Mouse (Mus musculus): ENCODE measurements around the gene Pycr1. TPM values are rescaled to one million over a fixed set of nuclear protein-coding genes. Genes with fewer than 3 reads are reported as not detected.
A peak's percentile ranks its signal among the peaks of the same experiment; 100 is the strongest.

Gene Pycr1
- total and polyA plus RNA-seq, 2 experiments from 2014 or later: 2.1 to 6.3 TPM

DNA sequence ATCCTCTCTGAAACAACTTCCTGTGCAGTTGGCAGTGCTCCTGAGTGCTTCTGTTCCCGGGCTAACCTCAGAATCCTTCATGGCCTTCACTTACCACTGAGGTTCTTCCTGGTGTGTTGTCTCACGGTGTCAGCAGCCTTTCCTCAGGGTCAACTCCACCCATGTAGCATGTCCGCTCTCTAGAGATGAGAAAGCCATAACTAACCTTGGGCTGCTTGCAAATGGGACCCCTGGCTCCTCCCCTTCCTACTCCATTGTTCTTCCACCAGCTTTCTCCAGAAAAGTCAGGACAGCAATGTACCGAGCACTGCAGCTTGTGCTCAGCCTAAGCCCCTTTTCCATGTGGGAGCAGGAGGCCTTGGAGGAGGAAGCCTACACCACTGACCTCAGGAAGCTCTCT is 36.8 kb downstream of the Pycr1 start:
- H3K9ac ChIP-seq (replicated peaks; ENCODE audit: low read depth, low read length): no peak overlapping the region
- DNase-seq (ENCODE audit: low spot score): no peak
- whole genome bisulfite sequencing: 64% methylated on average over 4 of the region's 4 CpGs
- peak overlapping the region; percentile 52 for H3K27ac ChIP-seq (ENCODE audit: low read depth)
- ATAC-seq (ENCODE audit: insufficient read depth, low read depth): no peak
- peaks cover 21% of the 10 kb centered on the region; the same call in 1 of the 2 replicates for H3K4me1 ChIP-seq (ENCODE audit: control insufficient read depth, insufficient read depth)
- H3K4me2 ChIP-seq (ENCODE audit: low read depth, low read length): no peak overlapping the region
- H3K27me3 ChIP-seq (ENCODE audit: control insufficient read depth, insufficient read depth, low read length): no peaks in the 10 kb centered on the region
- no peaks in the 10 kb centered on the region for H3K9me3 ChIP-seq (replicated peaks; ENCODE audit: control insufficient read depth, low read length)
- H3K36me3 ChIP-seq (replicated peaks; ENCODE audit: control insufficient read depth, insufficient read depth, low read length): peaks cover 56% of the 10 kb centered on the region
- TF ChIP-seq CTCF (IDR thresholded peaks at IDR 0.05; ENCODE audit: low read depth) (no peak), EP300 (IDR thresholded peaks at IDR 0.05; ENCODE audit: low read depth) (no peak)
- no peak overlapping the region for H3K4me3 ChIP-seq (ENCODE audit: low read depth, low read length)

DNA sequence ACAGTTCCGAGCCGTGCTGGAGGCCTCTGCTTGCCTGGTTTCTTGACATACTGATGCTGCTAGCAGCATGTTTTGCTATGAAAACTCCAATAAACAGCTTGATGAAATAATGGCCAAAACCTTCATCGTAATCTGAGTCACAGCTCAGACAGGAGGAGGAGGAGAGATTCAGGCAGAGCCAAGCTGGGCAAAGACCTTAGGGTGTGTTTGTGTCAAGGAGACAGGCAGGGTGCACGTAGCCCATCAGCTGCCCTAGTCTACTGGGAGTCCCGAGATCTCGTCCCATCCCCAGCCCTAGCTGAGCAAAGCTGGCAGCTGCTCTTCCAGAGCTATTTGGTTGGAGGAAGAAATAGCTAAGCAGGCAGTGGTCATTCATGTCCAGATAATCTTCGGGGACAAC is 37.9 kb downstream of the Pycr1 start:
- no peak overlapping the region for H3K4me3 ChIP-seq (ENCODE audit: low read depth, low read length)
- no peaks in the 10 kb centered on the region for H3K27me3 ChIP-seq (ENCODE audit: control insufficient read depth, insufficient read depth, low read length)
- 82% methylated on average over 7 of the region's 7 CpGs for WGBS
- H3K4me1 ChIP-seq (ENCODE audit: control insufficient read depth, insufficient read depth): peaks cover 21% of the 10 kb centered on the region; the same call in 1 of the 2 replicates
- no peak for ATAC-seq (ENCODE audit: insufficient read depth, low read depth)
- TF ChIP-seq EP300 (IDR thresholded peaks at IDR 0.05; ENCODE audit: low read depth) (no peak), CTCF (IDR thresholded peaks at IDR 0.05; ENCODE audit: low read depth) (no peak)
- no peak overlapping the region for H3K9ac ChIP-seq (replicated peaks; ENCODE audit: low read depth, low read length)
- no peak overlapping the region for H3K27ac ChIP-seq (ENCODE audit: low read depth)
- H3K9me3 ChIP-seq (replicated peaks; ENCODE audit: control insufficient read depth, low read length): no peaks in the 10 kb centered on the region
- DNase-seq (ENCODE audit: low spot score): no peak
- no peak overlapping the region for H3K4me2 ChIP-seq (ENCODE audit: low read depth, low read length)
- peaks cover 52% of the 10 kb centered on the region for H3K36me3 ChIP-seq (replicated peaks; ENCODE audit: control insufficient read depth, insufficient read depth, low read length)

DNA sequence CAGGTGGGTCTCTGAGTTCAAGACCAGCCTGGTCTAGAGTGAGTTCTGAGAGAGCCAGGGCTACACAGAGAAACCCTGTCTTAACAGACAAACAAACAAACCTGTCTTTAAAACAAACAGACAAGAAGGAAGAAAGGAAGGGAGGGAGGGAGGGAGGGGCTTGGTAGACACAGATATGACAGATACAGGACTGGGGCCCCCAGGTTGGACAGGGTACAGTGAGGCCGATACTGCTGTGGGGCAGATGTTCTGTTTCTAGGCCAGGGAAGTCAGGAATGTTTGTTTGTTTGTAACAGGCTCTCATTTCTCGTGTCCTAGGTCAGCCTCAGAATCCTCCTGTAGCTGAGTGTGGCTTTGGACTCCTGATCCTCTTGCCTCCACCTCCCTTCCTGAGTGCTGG is 40.0 kb downstream of the Pycr1 start:
- TF ChIP-seq CTCF (IDR thresholded peaks at IDR 0.05; ENCODE audit: low read depth) (no peak), EP300 (IDR thresholded peaks at IDR 0.05; ENCODE audit: low read depth) (no peak)
- H3K4me2 ChIP-seq (ENCODE audit: low read depth, low read length): no peak overlapping the region
- peaks cover 53% of the 10 kb centered on the region for H3K36me3 ChIP-seq (replicated peaks; ENCODE audit: control insufficient read depth, insufficient read depth, low read length)
- H3K4me1 ChIP-seq (ENCODE audit: control insufficient read depth, insufficient read depth): peaks cover 20% of the 10 kb centered on the region; the same call in 1 of the 2 replicates
- H3K9ac ChIP-seq (replicated peaks; ENCODE audit: low read depth, low read length): no peak overlapping the region
- ATAC-seq (ENCODE audit: insufficient read depth, low read depth): no peak
- DNase-seq (ENCODE audit: low spot score): no peak
- no peaks in the 10 kb centered on the region for H3K27me3 ChIP-seq (ENCODE audit: control insufficient read depth, insufficient read depth, low read length)
- WGBS: 82% methylated on average over 2 of the region's 2 CpGs
- no peak overlapping the region for H3K27ac ChIP-seq (ENCODE audit: low read depth)
- no peak overlapping the region for H3K4me3 ChIP-seq (ENCODE audit: low read depth, low read length)
- no peaks in the 10 kb centered on the region for H3K9me3 ChIP-seq (replicated peaks; ENCODE audit: control insufficient read depth, low read length)

DNA sequence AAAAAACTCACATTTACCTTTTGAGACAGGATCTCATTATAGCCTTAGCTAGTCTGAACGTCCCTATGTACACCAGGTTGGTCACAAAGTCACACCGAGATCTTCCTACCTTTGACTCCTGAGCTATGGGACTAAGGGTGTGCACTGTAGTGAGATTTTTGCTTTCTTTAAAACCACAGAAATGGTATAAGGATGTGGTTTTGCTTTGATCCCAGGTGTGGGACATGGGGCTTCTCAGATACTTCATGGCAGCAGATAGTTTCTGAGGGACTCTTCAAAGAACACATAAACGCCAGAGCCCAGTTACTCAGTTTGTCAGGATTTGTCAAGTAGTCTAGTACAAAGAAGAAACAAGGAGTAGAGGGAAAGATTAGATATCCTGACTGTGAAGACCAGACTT is 42.9 kb downstream of the Pycr1 start:
- DNase-seq (ENCODE audit: low spot score) (no peak), ATAC-seq (ENCODE audit: insufficient read depth, low read depth) (no peak)
- H3K27ac ChIP-seq (ENCODE audit: low read depth): no peak overlapping the region
- peaks cover 61% of the 10 kb centered on the region for H3K36me3 ChIP-seq (replicated peaks; ENCODE audit: control insufficient read depth, insufficient read depth, low read length)
- H3K4me3 ChIP-seq (ENCODE audit: low read depth, low read length): no peak overlapping the region
- H3K27me3 ChIP-seq (ENCODE audit: control insufficient read depth, insufficient read depth, low read length): no peaks in the 10 kb centered on the region
- WGBS: 91% methylated on average over 3 of the region's 3 CpGs
- no peak overlapping the region for H3K4me2 ChIP-seq (ENCODE audit: low read depth, low read length)
- H3K9me3 ChIP-seq (replicated peaks; ENCODE audit: control insufficient read depth, low read length): no peaks in the 10 kb centered on the region
- H3K9ac ChIP-seq (replicated peaks; ENCODE audit: low read depth, low read length): no peak overlapping the region
- TF ChIP-seq CTCF (IDR thresholded peaks at IDR 0.05; ENCODE audit: low read depth): no peak
- no peak for TF ChIP-seq EP300 (IDR thresholded peaks at IDR 0.05; ENCODE audit: low read depth)
- H3K4me1 ChIP-seq (ENCODE audit: control insufficient read depth, insufficient read depth): peaks cover 12% of the 10 kb centered on the region

DNA sequence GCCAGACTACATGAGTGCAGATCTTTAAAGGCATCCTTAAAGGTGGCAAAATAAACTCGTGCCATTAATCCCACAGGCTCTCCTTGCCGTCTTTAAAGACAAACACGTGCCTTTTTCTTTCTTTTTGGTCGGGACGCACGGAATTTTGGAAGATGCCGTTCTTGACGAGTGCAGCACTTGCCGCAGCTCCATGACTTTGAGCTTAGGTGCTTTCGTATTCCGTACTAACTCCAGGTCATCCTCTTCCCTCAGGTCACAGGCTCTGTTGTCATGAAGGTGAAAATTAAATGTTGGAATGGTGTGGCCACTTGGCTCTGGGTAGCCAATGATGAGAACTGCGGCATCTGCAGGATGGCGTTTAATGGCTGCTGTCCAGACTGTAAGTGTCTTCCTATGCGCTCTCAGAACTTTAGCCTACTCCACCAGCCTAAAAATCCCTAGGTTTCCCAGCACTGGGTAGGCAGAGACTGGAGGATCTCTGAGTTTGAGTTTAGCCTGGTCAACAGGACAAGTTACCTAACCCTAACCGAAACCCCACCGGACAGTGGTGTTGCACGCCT is 44.5 kb downstream of the Pycr1 start:
- Histone ChIP-seq H3K4me2 (ENCODE audit: low read depth, low read length) (peak overlapping the region; percentile 71), H3K27ac (ENCODE audit: low read depth) (peak overlapping the region; percentile 79; the same call in 1 of the 2 replicates), H3K27me3 (ENCODE audit: control insufficient read depth, insufficient read depth, low read length) (no peaks in the 10 kb centered on the region), H3K9me3 (replicated peaks; ENCODE audit: control insufficient read depth, low read length) (no peaks in the 10 kb centered on the region), H3K9ac (replicated peaks; ENCODE audit: low read depth, low read length) (peak overlapping the region; percentile 49; the same call in 1 of the 2 replicates), H3K36me3 (replicated peaks; ENCODE audit: control insufficient read depth, insufficient read depth, low read length) (peaks cover 59% of the 10 kb centered on the region), H3K4me3 (ENCODE audit: low read depth, low read length) (peak overlapping the region; percentile 89), H3K4me1 (ENCODE audit: control insufficient read depth, insufficient read depth) (peaks cover 12% of the 10 kb centered on the region)
- no peak for TF ChIP-seq CTCF (IDR thresholded peaks at IDR 0.05; ENCODE audit: low read depth)
- TF ChIP-seq EP300 (IDR thresholded peaks at IDR 0.05; ENCODE audit: low read depth): no peak
- ATAC-seq (ENCODE audit: insufficient read depth, low read depth) (no peak), DNase-seq (ENCODE audit: low spot score) (no peak)
- 42% methylated on average over 17 of the region's 17 CpGs for WGBS

All from heart, postnatal 0 days (tissue).